Mouse (Mus musculus) gastrocnemius, postnatal 14 days (tissue): ENCODE data around the gene Cyp2c29. TPM values are rescaled to one million over a fixed set of nuclear protein-coding genes. Genes with fewer than 3 reads are reported as not detected.
"Not testable (repeated sequence)": the region's sequence is repeated elsewhere in the genome, so short reads cannot be mapped to it uniquely, and the experiment has no call there.

Experiments
- DNase-seq: peaks from one replicate; pipeline ENCODE4 v3.0.0; 2021; ENCODE audit warnings: mixed read lengths
- intact Hi-C: fragments of 180-260 bp; cut with DNase I; formaldehyde crosslinking; loops from one replicate; pipeline ENCODE4 v1.15.1; 2025; ENCODE audit warnings: low total_unique reads
- long read RNA-seq, 2 experiments: library from polyadenylated mRNA; stranded (forward); transcript quantifications; one replicate each; pipeline ENCODE4 v2.0.0; 2021
- total RNA-seq, 2 experiments: library from RNA; stranded (reverse); gene quantifications; 2 replicates each; pipeline ENCODE4 v1.2.3; 2021

Cyp2c29 gene
- total RNA-seq = not detected
- long read RNA-seq, experiment 1 = 0 reads
- long read RNA-seq, experiment 2 = 0 reads

GRCm38 (mm10) chr19:39269105-39269504, at the start of gene Cyp2c29:
Gene Cyp2c29, plus strand, starts transcription at chr19:39269405.
- DNase-seq, intact Hi-C loops: not testable (repeated sequence)

GRCm38 (mm10) chr19:39267036-39267435, 2.2 kb upstream of the Cyp2c29 start:
- intact Hi-C loops, DNase-seq: not testable (repeated sequence)

- intact Hi-C loops = no loop called here
- DNase-seq = no peak
Observed at GRCm38 (mm10) chr19:39282801-39283200, 13.6 kb downstream of the Cyp2c29 start.

GRCm38 (mm10) chr19:39285637-39286036, 16.4 kb downstream of the Cyp2c29 start:
- intact Hi-C loops = no loop called here
- DNase-seq = no peak

- DNase-seq = no peak
- intact Hi-C loops = no loop called here
Observed at GRCm38 (mm10) chr19:39286825-39287224, 17.6 kb downstream of the Cyp2c29 start.

GRCm38 (mm10) chr19:39288978-39289377, 19.8 kb downstream of the Cyp2c29 start:
- DNase-seq = no peak
- intact Hi-C loops = no loop called here

Other genes with a start within 250 kb of the Cyp2c29 start
- not detected for gene Cyp2c65, start 208.4 kb upstream of the Cyp2c29 start, total RNA-seq
- not detected for gene Cyp2c66, start 155.5 kb upstream of the Cyp2c29 start, total RNA-seq
- not detected for gene Cyp2c38, start 193.7 kb downstream of the Cyp2c29 start, total RNA-seq
- not detected for gene Cyp2c39, start 241.5 kb downstream of the Cyp2c29 start, total RNA-seq